Mouse (Mus musculus) G1E (cell line): ENCODE data around the gene Wdfy3. TPM values are rescaled to one million over a fixed set of nuclear protein-coding genes. Genes with fewer than 3 reads are reported as not detected.

ENCODE experiments used
- ATAC-seq: 2 replicates; pipeline ENCODE4 v1.8.0; 2016; ENCODE audit warnings: mild to moderate bottlenecking; ENCODE audit not compliant: insufficient number of reproducible peaks, poor library complexity, low FRiP score, severe bottlenecking; ENCODE audit errors: extremely low read depth
- DNase-seq: peaks from one replicate; pipeline ENCODE4 v3.0.0; 2012; ENCODE audit warnings: low spot score
- H3K27me3 ChIP-seq: 2 replicates; pipeline ENCODE4 v1.6.1; 2012; ENCODE audit warnings: mild to moderate bottlenecking, low read length, inconsistent platforms; ENCODE audit not compliant: insufficient read depth
- H3K36me3 ChIP-seq: replicated peaks from 2 replicates; pipeline ENCODE3; 2012; ENCODE audit warnings: mild to moderate bottlenecking, inconsistent platforms
- H3K4me1 ChIP-seq: 2 replicates; pipeline ENCODE4 v1.6.1; 2012; ENCODE audit warnings: low read depth, low read length, inconsistent platforms, mixed read lengths; ENCODE audit not compliant: insufficient read depth
- H3K4me3 ChIP-seq: 2 replicates; pipeline ENCODE4 v1.5.1; 2012; ENCODE audit warnings: low read depth, mild to moderate bottlenecking, inconsistent platforms, low read length, moderate library complexity, mixed read lengths
- H3K9me3 ChIP-seq: replicated peaks from 2 replicates; pipeline ENCODE4 v1.6.1; 2012; ENCODE audit warnings: inconsistent platforms
- CTCF ChIP-seq: IDR thresholded peaks from 2 replicates; pipeline ENCODE4 v1.5.1; 2012; ENCODE audit warnings: low read depth, low read length, inconsistent platforms, mixed read lengths
- GATA1 ChIP-seq: IDR thresholded peaks from 2 replicates; pipeline ENCODE4 v1.6.1; 2012; ENCODE audit warnings: borderline replicate concordance, low read length, inconsistent platforms, mixed read lengths
- GATA2 ChIP-seq: IDR thresholded peaks from 2 replicates; pipeline ENCODE4 v1.6.1; 2012; ENCODE audit warnings: low read depth, low read length, inconsistent platforms, borderline replicate concordance
- POLR2AphosphoS5 ChIP-seq: IDR thresholded peaks from 2 replicates; pipeline ENCODE4 v1.6.1; 2012; ENCODE audit warnings: low read depth, low read length, inconsistent platforms; ENCODE audit not compliant: insufficient replicate concordance
- TAL1 ChIP-seq: conservative IDR thresholded peaks from 2 replicates; pipeline ENCODE4 v1.6.1; 2012; ENCODE audit warnings: low read depth, low read length, inconsistent platforms, mixed read lengths
- polyA plus RNA-seq: library from polyadenylated mRNA; stranded (reverse); fragments of >175 nt; gene quantifications from 2 replicates; pipeline ENCODE4 v1.2.3, GENCODE M21; 2012
- total RNA-seq, 2 experiments: library from RNA; stranded (forward) in 1 of 2; stranded (reverse) in 1 of 2; fragments of 200-1000 nt in 1 of 2; fragments of >200 nt in 1 of 2; fragmentation: Nextera tagmentation in 1 of 2; gene quantifications; 2 replicates each; pipeline ENCODE4 v1.2.3; 2014 to 2017

Wdfy3 gene
- total and polyA plus RNA-seq, 3 experiments: 0.05 TPM; not detected in 2

DNA sequence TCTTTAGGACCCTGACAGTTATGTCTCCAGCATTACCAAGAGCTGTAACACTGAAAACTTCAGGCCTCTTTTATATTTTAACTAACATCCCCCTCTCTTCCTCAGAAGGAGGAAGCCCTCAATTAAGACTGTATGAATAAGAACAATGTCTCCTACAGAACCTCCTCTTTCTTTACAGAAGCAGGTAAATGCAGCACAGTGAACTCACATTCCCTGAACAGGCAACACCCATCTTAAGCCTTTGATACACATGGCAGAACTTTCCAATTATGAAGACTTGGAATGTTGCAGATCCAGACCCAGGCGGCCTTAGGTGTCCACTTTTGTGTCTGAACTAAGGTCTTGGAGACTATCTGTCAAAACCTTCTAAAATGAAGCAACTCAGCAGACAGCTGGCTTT lies 167.0 kb downstream of the Wdfy3 start:
- ATAC-seq: no peak
- Histone ChIP-seq H3K36me3 (no peaks in the 10 kb centered on the region), H3K4me1 (no peaks in the 10 kb centered on the region), H3K27me3 (peaks cover 2% of the 10 kb centered on the region; the same call in 1 of the 2 replicates), H3K9me3 (peaks cover 54% of the 10 kb centered on the region), H3K4me3 (no peak overlapping the region)
- no peak for DNase-seq
- no peak for TF ChIP-seq TAL1
- no peak for TF ChIP-seq GATA2
- no peak for TF ChIP-seq POLR2AphosphoS5
- no peak for TF ChIP-seq CTCF
- TF ChIP-seq GATA1: no peak

- Histone ChIP-seq H3K36me3 (no peaks in the 10 kb centered on the region), H3K9me3 (peaks cover 61% of the 10 kb centered on the region), H3K4me3 (no peak overlapping the region), H3K4me1 (no peaks in the 10 kb centered on the region), H3K27me3 (peaks cover 2% of the 10 kb centered on the region; the same call in 1 of the 2 replicates)
- DNase-seq: no peak
- TF ChIP-seq TAL1 (no peak), POLR2AphosphoS5 (no peak), GATA2 (no peak), CTCF (no peak), GATA1 (no peak)
- ATAC-seq: no peak
Measured at GRCm38 (mm10) chr5:101899981-101900380, 169.7 kb downstream of the Wdfy3 start.

DNA sequence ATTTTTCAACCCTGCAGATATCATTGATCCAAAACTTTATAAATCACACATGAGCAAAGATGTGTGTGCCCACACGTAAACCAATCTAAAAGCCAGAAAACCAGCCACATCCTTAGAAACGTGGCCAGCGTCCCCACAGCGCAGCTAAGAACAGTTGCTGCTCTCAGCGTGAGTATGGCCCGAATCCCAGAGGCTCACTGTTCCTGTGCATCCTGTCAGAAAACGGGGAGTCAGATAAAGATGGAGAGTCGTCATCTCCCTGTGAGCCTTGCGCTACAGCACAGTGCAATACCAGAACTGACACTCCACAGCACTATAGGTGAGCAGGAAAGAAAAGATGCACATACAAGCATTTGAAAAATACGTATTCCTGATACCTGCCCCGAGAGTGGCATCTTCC lies 172.9 kb downstream of the Wdfy3 start:
- Histone ChIP-seq H3K36me3 (no peaks in the 10 kb centered on the region), H3K4me3 (no peak overlapping the region), H3K27me3 (peaks cover 2% of the 10 kb centered on the region; the same call in 1 of the 2 replicates), H3K4me1 (no peaks in the 10 kb centered on the region), H3K9me3 (peaks cover 74% of the 10 kb centered on the region)
- TF ChIP-seq GATA2 (no peak), POLR2AphosphoS5 (no peak)
- no peak for DNase-seq
- ATAC-seq: no peak

- ATAC-seq (no peak), DNase-seq (no peak)
- H3K36me3 ChIP-seq: no peaks in the 10 kb centered on the region
- peaks cover 74% of the 10 kb centered on the region for H3K9me3 ChIP-seq
- peaks cover 2% of the 10 kb centered on the region; the same call in 1 of the 2 replicates for H3K27me3 ChIP-seq
- no peaks in the 10 kb centered on the region for H3K4me1 ChIP-seq
- no peak overlapping the region for H3K4me3 ChIP-seq
- TF ChIP-seq TAL1 (no peak), GATA2 (no peak), CTCF (no peak)
Measured at GRCm38 (mm10) chr5:101895717-101896645, 173.7 kb downstream of the Wdfy3 start.

DNA sequence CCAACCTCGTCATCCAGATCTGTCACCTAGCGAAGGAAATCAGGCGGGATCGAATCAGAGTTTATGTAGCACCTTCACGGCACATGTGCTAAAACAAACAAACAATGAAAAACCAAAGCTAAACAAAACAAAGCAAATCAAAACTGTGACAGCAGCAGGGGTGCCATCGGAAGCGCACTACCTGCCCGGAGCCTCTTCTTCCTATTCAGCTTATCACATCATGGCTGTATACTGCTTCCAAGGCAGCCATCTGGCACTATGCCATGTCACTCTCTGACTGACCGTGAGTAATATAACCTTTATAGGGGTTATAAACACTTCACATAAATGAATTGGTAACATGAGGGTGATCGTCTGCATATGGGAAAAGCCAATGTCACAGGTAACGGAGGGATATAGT lies 174.6 kb downstream of the Wdfy3 start:
- DNase-seq (no peak), ATAC-seq (no peak)
- H3K9me3 ChIP-seq: peaks cover 77% of the 10 kb centered on the region
- H3K27me3 ChIP-seq: peaks cover 2% of the 10 kb centered on the region; the same call in 1 of the 2 replicates
- no peak for TF ChIP-seq TAL1
- no peak for TF ChIP-seq GATA1
- no peak for TF ChIP-seq GATA2
- no peak for TF ChIP-seq POLR2AphosphoS5
- no peak for TF ChIP-seq CTCF
- no peak overlapping the region for H3K4me3 ChIP-seq
- no peaks in the 10 kb centered on the region for H3K36me3 ChIP-seq
- no peaks in the 10 kb centered on the region for H3K4me1 ChIP-seq

GRCm38 (mm10) chr5:101893820-101894515 lies 175.8 kb downstream of the Wdfy3 start:
- TF ChIP-seq POLR2AphosphoS5: no peak
- TF ChIP-seq GATA2: no peak
- TF ChIP-seq GATA1: no peak
- no peak for TF ChIP-seq TAL1
- TF ChIP-seq CTCF: no peak
- ATAC-seq (no peak), DNase-seq (no peak)
- peaks cover 2% of the 10 kb centered on the region; the same call in 1 of the 2 replicates for H3K27me3 ChIP-seq
- H3K4me1 ChIP-seq: no peaks in the 10 kb centered on the region
- no peaks in the 10 kb centered on the region for H3K36me3 ChIP-seq
- peaks cover 77% of the 10 kb centered on the region for H3K9me3 ChIP-seq
- H3K4me3 ChIP-seq: no peak overlapping the region
